Mouse (Mus musculus) E14TG2a.4 (cell line): ENCODE measurements around the gene Dusp3.

ENCODE experiments used
- CTCF ChIP-seq: conservative IDR thresholded peaks from 2 replicates; pipeline ENCODE4 v1.5.1; 2014; ENCODE audit warnings: low read length
- NANOG ChIP-seq: IDR thresholded peaks from 2 replicates; pipeline ENCODE4 v1.6.1; 2014; ENCODE audit warnings: borderline replicate concordance, low read length, mixed read lengths
- POU5F1 ChIP-seq: IDR thresholded peaks from 2 replicates; pipeline ENCODE4 v1.6.1; 2014; ENCODE audit warnings: low read length, borderline replicate concordance

DNA sequence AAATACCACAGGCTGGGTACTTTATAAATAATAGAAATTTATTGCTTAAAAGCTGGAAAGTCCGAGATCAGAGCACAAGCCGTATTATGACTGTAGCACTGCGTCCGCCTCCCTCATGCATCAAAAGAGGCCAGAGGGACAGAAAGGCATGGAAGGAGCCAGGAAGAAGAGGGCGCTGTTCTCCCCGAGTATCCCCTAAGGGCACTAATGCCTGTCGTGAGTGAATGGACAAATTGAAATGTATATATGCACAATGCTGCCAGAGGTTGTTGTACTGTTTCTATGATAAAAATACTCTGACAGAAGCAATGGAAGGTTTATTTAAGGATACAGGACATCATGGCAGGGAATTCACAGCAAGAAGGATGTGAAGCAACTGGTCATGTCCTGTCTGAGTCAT, 43.2 kb upstream of the Dusp3 start:
- TF ChIP-seq CTCF = no peak
- no peak for TF ChIP-seq NANOG
- TF ChIP-seq POU5F1 = no peak
